Mouse (Mus musculus): ENCODE results near the gene Inip. TPM values are rescaled to one million over a fixed set of nuclear protein-coding genes. Genes with fewer than 3 reads are reported as not detected.

Gene Inip
- total and polyA plus RNA-seq, 2 experiments from 2014 or later: 20.3 to 40.5 TPM

DNA sequence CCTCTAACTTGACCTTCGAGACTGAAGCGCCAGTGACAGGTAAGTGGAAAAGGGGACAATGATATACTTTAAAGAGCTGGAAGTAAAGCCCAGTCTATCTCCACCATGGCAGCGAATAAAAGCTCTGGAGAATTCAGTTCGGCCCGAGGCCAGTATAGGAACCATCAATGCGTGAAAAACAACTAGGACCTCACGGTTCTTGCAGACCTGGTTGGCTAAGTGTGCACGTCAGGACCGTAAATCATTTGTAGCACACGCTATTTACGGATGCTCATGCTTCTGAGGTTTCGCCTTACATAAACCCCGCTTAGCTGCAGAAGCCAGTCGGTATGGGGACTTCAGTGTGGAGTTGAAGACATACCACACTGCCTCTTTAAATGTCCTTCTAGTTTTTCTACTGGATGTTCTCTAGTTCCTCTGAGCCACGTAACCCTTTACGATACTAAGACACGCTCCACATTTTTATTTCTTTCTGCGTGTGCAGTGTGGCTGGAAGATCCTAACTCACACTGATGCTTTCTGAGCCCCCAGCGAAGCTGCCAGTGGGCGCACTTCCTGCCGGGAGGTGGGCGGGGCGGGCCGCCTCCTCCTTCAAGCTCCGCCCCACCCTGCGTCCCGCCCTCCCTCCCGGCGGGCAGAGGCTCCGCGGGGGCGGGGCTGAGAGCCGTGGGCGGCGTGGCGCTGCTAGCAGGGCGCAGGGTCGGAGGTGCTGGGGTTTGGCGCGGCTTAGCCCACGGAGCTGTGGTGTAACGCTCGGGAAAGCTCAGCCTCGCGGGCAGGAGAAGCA lies 4.0 kb upstream of the Inip start, which contains the start of gene Snx30:
Snx30 (plus strand) TSS at position 660 of the 787 bp plus-strand sequence.
- Histone ChIP-seq H3K27ac (peak within 1 kb of the TSS; percentile 72), H3K9me3 (ENCODE audit: low read length) (no peaks in the 10 kb centered on the region), H3K27me3 (ENCODE audit: insufficient read depth, low read length) (no peaks in the 10 kb centered on the region), H3K4me1 (ENCODE audit: insufficient read depth, low read length) (peaks cover 9% of the 10 kb centered on the region; the same call in 1 of the 2 replicates), H3K9ac (replicated peaks; ENCODE audit: low read length) (peak within 1 kb of the TSS; percentile 86), H3K4me3 (ENCODE audit: low read length) (peak within 1 kb of the TSS; percentile 75), H3K36me3 (ENCODE audit: insufficient read depth, low read length) (no peaks in the 10 kb centered on the region), H3K4me2 (ENCODE audit: low read depth, low read length) (peak within 1 kb of the TSS; percentile 77)
- DNase-seq (ENCODE audit: low spot score) (peak; percentile 95), ATAC-seq (peak; percentile 93)
- 2% methylated on average over 45 of the region's 45 CpGs for WGBS
- TF ChIP-seq CTCF (IDR thresholded peaks at IDR 0.05; ENCODE audit: low read depth): no peak

DNA sequence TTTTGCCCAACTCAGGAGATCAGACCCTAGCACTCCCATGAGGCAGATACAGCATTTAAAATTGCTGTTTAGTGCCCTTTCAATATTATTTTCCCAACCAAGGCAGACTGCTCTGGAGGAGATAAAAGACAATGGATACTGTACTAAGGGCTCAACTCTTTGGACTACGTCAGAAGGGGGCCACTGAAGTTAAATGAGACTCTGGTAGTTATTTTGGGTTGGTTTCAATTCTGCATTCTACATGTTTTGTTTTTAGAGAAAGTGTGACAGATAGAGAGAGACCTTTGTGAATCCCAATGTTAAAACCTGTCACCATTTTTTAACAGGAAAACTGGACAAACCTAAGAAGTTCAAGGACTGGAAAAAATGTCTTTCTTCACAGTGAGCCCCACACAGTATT lies 3.4 kb upstream of the Inip start:
- Histone ChIP-seq H3K36me3 (ENCODE audit: insufficient read depth, low read length) (no peaks in the 10 kb centered on the region), H3K4me2 (ENCODE audit: low read depth, low read length) (peak overlapping the region; percentile 77), H3K4me1 (ENCODE audit: insufficient read depth, low read length) (peaks cover 9% of the 10 kb centered on the region; the same call in 1 of the 2 replicates), H3K4me3 (ENCODE audit: low read length) (peak overlapping the region; percentile 75), H3K9me3 (ENCODE audit: low read length) (no peaks in the 10 kb centered on the region), H3K27ac (peak overlapping the region; percentile 72; the same call in 1 of the 2 replicates), H3K9ac (replicated peaks; ENCODE audit: low read length) (peak overlapping the region; percentile 86), H3K27me3 (ENCODE audit: insufficient read depth, low read length) (no peaks in the 10 kb centered on the region)
- DNase-seq (ENCODE audit: low spot score) (no peak), ATAC-seq (no peak)
- WGBS: 65% methylated on average over 1 of the region's 1 CpGs
- TF ChIP-seq CTCF (IDR thresholded peaks at IDR 0.05; ENCODE audit: low read depth): no peak

DNA sequence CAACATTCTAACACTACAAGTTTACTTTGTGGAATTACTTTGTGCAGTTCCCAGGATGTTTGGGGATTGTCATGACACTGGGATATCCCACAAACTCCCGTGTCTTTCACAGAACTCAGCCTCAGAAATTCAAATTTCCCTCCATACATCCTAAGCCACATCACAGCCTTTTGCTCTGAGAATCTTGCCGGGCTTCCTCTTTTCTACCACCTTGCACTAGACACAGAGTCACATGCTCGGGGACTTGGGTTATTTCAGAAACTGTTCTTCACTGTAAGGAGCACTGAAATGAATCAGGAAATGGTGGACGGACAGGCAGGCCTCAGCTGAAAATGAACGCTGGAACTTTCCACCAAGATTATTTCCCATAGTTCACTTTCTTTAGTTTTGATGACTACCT lies 2.0 kb upstream of the Inip start:
- ATAC-seq (no peak), DNase-seq (ENCODE audit: low spot score) (no peak)
- H3K36me3 ChIP-seq (ENCODE audit: insufficient read depth, low read length): no peaks in the 10 kb centered on the region
- H3K9me3 ChIP-seq (ENCODE audit: low read length): no peaks in the 10 kb centered on the region
- H3K9ac ChIP-seq (replicated peaks; ENCODE audit: low read length): no peak overlapping the region
- no peak overlapping the region for H3K4me2 ChIP-seq (ENCODE audit: low read depth, low read length)
- no peak overlapping the region for H3K27ac ChIP-seq
- H3K4me1 ChIP-seq (ENCODE audit: insufficient read depth, low read length): peaks cover 9% of the 10 kb centered on the region; the same call in 1 of the 2 replicates
- no peak for TF ChIP-seq CTCF (IDR thresholded peaks at IDR 0.05; ENCODE audit: low read depth)
- H3K4me3 ChIP-seq (ENCODE audit: low read length): no peak overlapping the region
- 77% methylated on average over 5 of the region's 5 CpGs for WGBS
- H3K27me3 ChIP-seq (ENCODE audit: insufficient read depth, low read length): no peaks in the 10 kb centered on the region

DNA sequence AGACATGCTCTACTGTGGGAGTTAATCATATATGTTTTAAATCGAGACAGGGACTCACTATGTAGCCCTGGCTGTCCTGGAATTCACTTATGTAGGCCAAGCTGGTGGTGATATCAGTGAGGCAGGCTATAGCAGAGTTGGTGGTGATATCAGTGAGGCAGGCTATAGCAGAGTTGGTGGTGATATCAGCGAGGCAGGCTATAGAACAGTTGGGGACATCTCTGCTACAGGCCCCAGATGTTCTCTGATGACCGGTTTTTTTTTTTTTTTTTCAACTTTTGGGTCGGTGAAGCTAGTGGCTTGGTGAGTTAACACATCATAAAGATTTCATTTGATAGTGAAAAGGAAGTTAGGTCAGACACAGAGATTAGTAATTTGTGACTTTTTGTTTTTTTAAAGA lies 1.4 kb upstream of the Inip start:
- ATAC-seq (no peak), DNase-seq (ENCODE audit: low spot score) (no peak)
- Histone ChIP-seq H3K4me3 (ENCODE audit: low read length) (no peak overlapping the region), H3K4me2 (ENCODE audit: low read depth, low read length) (no peak overlapping the region), H3K36me3 (ENCODE audit: insufficient read depth, low read length) (no peaks in the 10 kb centered on the region), H3K27ac (no peak overlapping the region), H3K27me3 (ENCODE audit: insufficient read depth, low read length) (no peaks in the 10 kb centered on the region), H3K4me1 (ENCODE audit: insufficient read depth, low read length) (peaks cover 7% of the 10 kb centered on the region; the same call in 1 of the 2 replicates), H3K9ac (replicated peaks; ENCODE audit: low read length) (no peak overlapping the region), H3K9me3 (ENCODE audit: low read length) (no peaks in the 10 kb centered on the region)
- WGBS: 70% methylated on average over 4 of the region's 4 CpGs
- TF ChIP-seq CTCF (IDR thresholded peaks at IDR 0.05; ENCODE audit: low read depth): no peak

DNA sequence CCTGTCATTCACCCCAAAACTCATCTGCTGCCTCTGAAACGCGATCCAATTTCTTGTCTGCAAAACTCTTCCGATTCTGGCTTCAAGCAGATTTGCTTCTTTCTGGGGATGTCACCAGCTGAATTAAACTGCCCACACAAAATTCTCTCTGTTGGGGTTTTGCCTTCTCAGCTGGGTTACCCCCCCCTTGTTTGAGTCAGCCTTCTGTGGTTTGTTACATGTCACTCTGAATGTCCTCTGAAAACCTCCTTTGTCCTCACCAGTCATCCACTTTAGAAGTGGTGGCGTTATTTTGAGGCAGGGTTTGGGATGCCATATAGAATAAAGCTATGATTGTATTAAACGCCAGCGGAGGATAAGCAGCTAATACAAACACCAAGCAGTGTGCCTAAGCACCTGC lies 718 bp upstream of the Inip start:
- Histone ChIP-seq H3K27me3 (ENCODE audit: insufficient read depth, low read length) (no peaks in the 10 kb centered on the region), H3K36me3 (ENCODE audit: insufficient read depth, low read length) (no peaks in the 10 kb centered on the region), H3K27ac (no peak overlapping the region), H3K4me2 (ENCODE audit: low read depth, low read length) (no peak overlapping the region), H3K9ac (replicated peaks; ENCODE audit: low read length) (no peak overlapping the region), H3K9me3 (ENCODE audit: low read length) (no peaks in the 10 kb centered on the region), H3K4me1 (ENCODE audit: insufficient read depth, low read length) (0 out of 2 replicates have a peak, but pooled peaks cover 2% of the 10 kb centered on the region), H3K4me3 (ENCODE audit: low read length) (no peak overlapping the region)
- WGBS: 75% methylated on average over 6 of the region's 6 CpGs
- DNase-seq (ENCODE audit: low spot score) (no peak), ATAC-seq (no peak)
- TF ChIP-seq CTCF (IDR thresholded peaks at IDR 0.05; ENCODE audit: low read depth): no peak

DNA sequence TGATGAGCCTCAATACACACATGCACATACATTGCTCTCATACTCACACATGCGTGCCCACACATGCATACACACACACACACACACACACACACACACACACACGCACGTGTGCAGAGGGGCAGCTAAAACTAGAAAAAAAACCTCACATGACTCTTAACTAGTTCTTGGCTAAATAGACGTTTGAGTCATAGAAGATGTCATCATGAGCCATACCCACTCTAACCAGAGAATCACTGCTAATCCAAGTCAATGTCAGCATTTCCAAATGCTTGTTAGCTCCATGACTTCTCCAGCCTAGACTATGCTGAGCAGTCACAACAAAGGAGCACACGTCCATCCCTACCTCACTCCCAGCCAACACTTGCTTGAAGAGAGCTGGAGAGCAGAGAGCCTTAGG lies 1.2 kb downstream of the Inip start:
- Histone ChIP-seq H3K9ac (replicated peaks; ENCODE audit: low read length) (no peak overlapping the region), H3K9me3 (ENCODE audit: low read length) (no peaks in the 10 kb centered on the region), H3K4me1 (ENCODE audit: insufficient read depth, low read length) (0 out of 2 replicates have a peak, but pooled peaks cover 2% of the 10 kb centered on the region), H3K27me3 (ENCODE audit: insufficient read depth, low read length) (no peaks in the 10 kb centered on the region), H3K36me3 (ENCODE audit: insufficient read depth, low read length) (no peaks in the 10 kb centered on the region), H3K4me2 (ENCODE audit: low read depth, low read length) (no peak overlapping the region), H3K27ac (no peak overlapping the region), H3K4me3 (ENCODE audit: low read length) (no peak overlapping the region)
- no peak for TF ChIP-seq CTCF (IDR thresholded peaks at IDR 0.05; ENCODE audit: low read depth)
- DNase-seq (ENCODE audit: low spot score) (no peak), ATAC-seq (no peak)
- 81% methylated on average over 5 of the region's 5 CpGs for WGBS

All from hindbrain, postnatal 0 days (tissue).